Mouse (Mus musculus): Measurements from ENCODE around the gene 4931440F15Rik. TPM values are rescaled to one million over a fixed set of nuclear protein-coding genes. Genes with fewer than 3 reads are reported as not detected.

Gene 4931440F15Rik
- polyA plus RNA-seq, 1 experiment, result not detected

- no peaks in the 10 kb centered on the region for H3K27me3 ChIP-seq (ENCODE audit: control insufficient read depth)
- peaks cover 40% of the 10 kb centered on the region for H3K4me1 ChIP-seq (ENCODE audit: control insufficient read depth)
- TF ChIP-seq GATA1 (IDR thresholded peaks at IDR 0.05; ENCODE audit: low read length), result no peak
- TF ChIP-seq TAL1 (IDR thresholded peaks at IDR 0.05; ENCODE audit: low read length), result no peak
- no peaks in the 10 kb centered on the region; the same call in 1 of the 2 replicates for H3K36me3 ChIP-seq (ENCODE audit: control insufficient read depth)
- no peak overlapping the region for H3K4me3 ChIP-seq (replicated peaks)
- no peaks in the 10 kb centered on the region for H3K9me3 ChIP-seq (ENCODE audit: control insufficient read depth, low read length)
Measured at GRCm38 (mm10) chr11:29808173-29808980, 17.1 kb downstream of the 4931440F15Rik start.

GRCm38 (mm10) chr11:29807325-29807724 is 18.1 kb downstream of the 4931440F15Rik start:
- H3K4me1 ChIP-seq (ENCODE audit: control insufficient read depth), result peaks cover 29% of the 10 kb centered on the region
- no peaks in the 10 kb centered on the region for H3K9me3 ChIP-seq (ENCODE audit: control insufficient read depth, low read length)
- no peak overlapping the region for H3K4me3 ChIP-seq (replicated peaks)
- TF ChIP-seq TAL1 (IDR thresholded peaks at IDR 0.05; ENCODE audit: low read length) (no peak), GATA1 (IDR thresholded peaks at IDR 0.05; ENCODE audit: low read length) (no peak)
- no peaks in the 10 kb centered on the region for H3K36me3 ChIP-seq (ENCODE audit: control insufficient read depth)
- peaks cover 3% of the 10 kb centered on the region for H3K27me3 ChIP-seq (ENCODE audit: control insufficient read depth)

DNA sequence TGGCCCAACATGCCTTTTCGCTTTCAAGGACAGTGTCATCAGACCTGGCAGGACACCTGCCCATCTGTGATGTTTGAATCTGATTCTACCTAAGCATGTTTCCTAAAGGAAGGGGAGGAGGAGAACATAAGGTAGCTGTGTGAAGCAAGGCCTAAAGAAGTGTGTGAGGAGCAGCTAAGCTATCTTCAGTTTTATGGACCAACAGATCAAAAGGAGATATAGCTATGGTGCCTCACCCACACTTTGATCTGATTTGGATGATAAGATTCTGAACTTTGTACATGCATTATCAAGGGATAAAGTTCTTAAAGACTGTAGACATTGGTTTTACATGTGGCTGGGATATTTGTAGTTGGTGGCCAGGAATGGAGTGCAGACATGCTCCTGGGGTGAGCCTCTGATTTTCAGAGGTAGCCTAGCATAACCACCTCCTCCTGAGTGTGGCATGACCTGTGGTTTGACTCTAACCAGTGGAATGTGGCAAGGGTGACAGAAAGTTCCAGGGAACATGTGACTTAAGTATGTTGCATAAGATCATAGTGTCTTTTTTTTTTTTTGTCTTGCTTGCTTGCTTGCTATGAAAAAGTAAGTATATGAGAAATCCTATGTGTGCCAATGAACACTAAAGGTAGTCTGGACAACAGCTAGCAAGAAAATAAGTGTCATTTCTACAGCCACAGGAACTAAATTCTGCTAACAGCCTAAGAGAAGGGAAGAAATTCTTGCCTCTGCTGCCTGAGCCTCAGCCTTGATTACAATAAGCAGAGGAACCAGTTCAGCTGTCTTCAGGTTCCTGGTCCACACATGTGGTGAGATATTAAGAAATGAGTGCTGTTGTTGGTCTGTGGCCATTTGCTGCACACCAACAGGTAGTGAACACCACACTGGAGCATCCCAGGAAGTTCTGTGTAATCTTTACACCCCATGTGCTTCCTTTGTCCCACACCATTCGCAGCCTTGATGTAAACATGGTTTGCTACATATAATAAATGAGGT is 23.7 kb downstream of the 4931440F15Rik start:
- Histone ChIP-seq H3K9me3 (ENCODE audit: control insufficient read depth, low read length) (no peaks in the 10 kb centered on the region), H3K4me3 (replicated peaks) (no peak overlapping the region), H3K27me3 (ENCODE audit: control insufficient read depth) (peaks cover 11% of the 10 kb centered on the region), H3K36me3 (ENCODE audit: control insufficient read depth) (no peaks in the 10 kb centered on the region), H3K4me1 (ENCODE audit: control insufficient read depth) (no peaks in the 10 kb centered on the region)
- TF ChIP-seq GATA1 (IDR thresholded peaks at IDR 0.05; ENCODE audit: low read length), result no peak
- no peak for TF ChIP-seq TAL1 (IDR thresholded peaks at IDR 0.05; ENCODE audit: low read length)

GRCm38 (mm10) chr11:29799839-29800238 is 25.6 kb downstream of the 4931440F15Rik start:
- Histone ChIP-seq H3K36me3 (ENCODE audit: control insufficient read depth) (no peaks in the 10 kb centered on the region), H3K27me3 (ENCODE audit: control insufficient read depth) (peaks cover 11% of the 10 kb centered on the region), H3K9me3 (ENCODE audit: control insufficient read depth, low read length) (no peaks in the 10 kb centered on the region), H3K4me1 (ENCODE audit: control insufficient read depth) (no peaks in the 10 kb centered on the region), H3K4me3 (replicated peaks) (no peak overlapping the region)
- TF ChIP-seq GATA1 (IDR thresholded peaks at IDR 0.05; ENCODE audit: low read length) (no peak), TAL1 (IDR thresholded peaks at IDR 0.05; ENCODE audit: low read length) (no peak)

DNA sequence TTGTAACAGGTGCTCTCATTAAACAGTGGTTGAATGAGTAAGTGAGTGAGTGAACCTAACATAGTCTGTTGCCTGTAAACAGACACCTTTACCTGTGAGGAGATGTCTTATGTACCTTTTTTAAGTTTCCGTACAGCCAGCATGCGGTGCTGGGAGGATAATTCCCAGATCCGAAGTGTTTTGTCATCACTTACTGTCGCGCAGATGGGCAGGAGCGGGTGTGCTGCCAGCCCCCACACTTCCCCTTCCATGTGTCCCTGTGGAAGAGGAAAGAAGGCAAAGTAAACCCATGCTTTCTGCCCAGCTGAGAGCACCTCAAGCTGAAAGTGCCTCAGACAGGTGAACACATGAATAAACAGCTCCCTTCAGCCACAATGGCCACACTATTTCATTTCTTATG is 30.4 kb downstream of the 4931440F15Rik start:
- TF ChIP-seq TAL1 (IDR thresholded peaks at IDR 0.05; ENCODE audit: low read length), result no peak
- TF ChIP-seq GATA1 (IDR thresholded peaks at IDR 0.05; ENCODE audit: low read length), result no peak

GRCm38 (mm10) chr11:29794475-29794874 is 31.0 kb downstream of the 4931440F15Rik start:
- H3K4me1 ChIP-seq (ENCODE audit: control insufficient read depth), result peaks cover 3% of the 10 kb centered on the region
- H3K27me3 ChIP-seq (ENCODE audit: control insufficient read depth), result no peaks in the 10 kb centered on the region
- no peak for TF ChIP-seq GATA1 (IDR thresholded peaks at IDR 0.05; ENCODE audit: low read length)
- TF ChIP-seq TAL1 (IDR thresholded peaks at IDR 0.05; ENCODE audit: low read length), result no peak
- no peaks in the 10 kb centered on the region for H3K36me3 ChIP-seq (ENCODE audit: control insufficient read depth)
- H3K9me3 ChIP-seq (ENCODE audit: control insufficient read depth, low read length), result no peaks in the 10 kb centered on the region
- no peak overlapping the region for H3K4me3 ChIP-seq (replicated peaks)

More for the DNA sequence above, 30.4 kb downstream of the 4931440F15Rik start:
- Histone ChIP-seq H3K36me3 (ENCODE audit: control insufficient read depth) (no peaks in the 10 kb centered on the region), H3K4me3 (replicated peaks) (no peak overlapping the region), H3K9me3 (ENCODE audit: control insufficient read depth, low read length) (no peaks in the 10 kb centered on the region), H3K27me3 (ENCODE audit: control insufficient read depth) (peaks cover 4% of the 10 kb centered on the region; the same call in 1 of the 2 replicates), H3K4me1 (ENCODE audit: control insufficient read depth) (peaks cover 3% of the 10 kb centered on the region)

GRCm38 (mm10) chr11:29790796-29791195 is 34.7 kb downstream of the 4931440F15Rik start:
- TF ChIP-seq TAL1 (IDR thresholded peaks at IDR 0.05; ENCODE audit: low read length) (no peak), GATA1 (IDR thresholded peaks at IDR 0.05; ENCODE audit: low read length) (no peak)
- H3K36me3 ChIP-seq (ENCODE audit: control insufficient read depth), result no peaks in the 10 kb centered on the region
- peaks cover 13% of the 10 kb centered on the region for H3K4me1 ChIP-seq (ENCODE audit: control insufficient read depth)
- H3K27me3 ChIP-seq (ENCODE audit: control insufficient read depth), result peaks cover 5% of the 10 kb centered on the region; the same call in 1 of the 2 replicates
- H3K9me3 ChIP-seq (ENCODE audit: control insufficient read depth, low read length), result no peaks in the 10 kb centered on the region
- no peak overlapping the region for H3K4me3 ChIP-seq (replicated peaks)

DNA sequence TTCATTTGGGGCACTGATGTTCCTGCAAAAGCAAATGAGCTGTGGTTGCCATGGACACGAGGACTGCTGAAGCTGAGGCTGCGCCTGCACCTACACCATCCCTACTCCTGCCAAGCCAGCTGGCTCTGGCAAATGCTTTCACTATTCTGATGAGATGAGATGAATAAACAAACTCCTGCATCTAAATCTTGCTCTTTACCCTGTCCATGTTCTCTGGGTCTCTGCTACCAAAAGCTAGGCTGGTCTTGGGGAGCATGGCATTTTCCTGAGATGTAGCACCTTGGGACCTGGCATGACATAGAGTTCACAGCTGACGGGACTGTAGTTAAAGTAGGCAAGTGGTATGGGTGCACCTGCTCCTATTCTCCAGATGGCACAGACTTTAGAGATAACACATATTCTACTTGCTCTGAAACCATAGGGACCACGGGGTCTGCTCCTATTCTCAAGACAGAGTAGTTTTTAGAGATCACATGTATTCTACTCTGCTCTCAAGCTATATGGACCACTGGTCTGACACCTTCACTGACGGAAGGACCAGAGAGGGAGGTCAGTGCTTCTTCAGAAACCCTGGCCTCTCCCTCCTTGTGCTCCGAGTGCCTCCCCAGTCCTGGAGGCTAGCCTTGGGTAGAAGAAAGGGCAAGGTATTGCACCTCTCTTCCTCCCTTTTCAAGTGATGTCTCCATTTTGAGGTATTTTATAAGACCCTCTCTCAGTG is 36.4 kb downstream of the 4931440F15Rik start:
- H3K36me3 ChIP-seq (ENCODE audit: control insufficient read depth), result no peaks in the 10 kb centered on the region
- no peak overlapping the region for H3K4me3 ChIP-seq (replicated peaks)
- peaks cover 13% of the 10 kb centered on the region for H3K4me1 ChIP-seq (ENCODE audit: control insufficient read depth)
- H3K9me3 ChIP-seq (ENCODE audit: control insufficient read depth, low read length), result no peaks in the 10 kb centered on the region
- TF ChIP-seq TAL1 (IDR thresholded peaks at IDR 0.05; ENCODE audit: low read length) (no peak), GATA1 (IDR thresholded peaks at IDR 0.05; ENCODE audit: low read length) (no peak)
- H3K27me3 ChIP-seq (ENCODE audit: control insufficient read depth), result peaks cover 5% of the 10 kb centered on the region; the same call in 1 of the 2 replicates
